In the genomic region with DNA sequence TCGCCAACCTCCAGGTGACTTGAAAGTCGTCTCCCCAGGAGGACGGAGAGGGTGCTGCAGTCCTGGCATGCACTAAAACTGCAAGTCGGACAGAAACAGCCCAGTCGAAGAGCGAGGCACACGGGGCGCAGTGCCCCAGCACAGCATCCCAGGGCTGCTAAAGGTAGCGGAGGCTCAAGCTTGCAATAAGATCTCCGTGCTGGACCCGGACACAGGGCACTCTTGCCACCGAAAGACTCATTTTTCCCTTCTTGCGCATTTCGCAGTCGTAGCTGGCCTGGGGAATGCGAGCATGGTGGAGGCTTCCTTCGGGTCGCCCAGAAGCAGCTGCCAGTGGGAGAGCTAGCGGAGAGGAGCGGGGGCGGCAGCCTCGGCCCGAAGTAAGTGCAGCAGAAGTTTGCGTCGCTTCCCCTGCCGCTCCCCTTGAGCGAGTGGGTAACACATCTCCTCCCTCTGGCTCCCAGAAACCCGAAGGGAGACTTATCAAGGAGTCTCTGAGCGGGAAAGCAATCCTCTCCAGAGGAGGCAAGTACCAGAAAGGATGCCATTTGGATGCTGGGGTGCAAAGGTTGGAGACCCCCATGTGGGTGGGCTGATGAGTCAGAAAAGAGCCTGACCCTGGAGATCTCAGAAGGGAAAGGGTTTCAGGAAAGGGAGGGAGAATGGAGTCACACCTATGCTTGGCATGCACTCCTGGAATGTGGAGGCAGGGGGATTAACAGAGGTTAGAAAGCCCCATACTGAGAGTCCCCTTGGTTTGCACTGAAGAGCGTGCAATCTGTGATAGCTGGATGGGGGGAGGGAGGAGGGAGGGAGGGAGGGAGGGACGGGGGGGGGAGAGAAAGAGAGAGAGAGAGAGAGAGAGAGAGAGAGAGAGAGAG, we compare ENCODE assay signal across 8 mouse cellular contexts. TPM values are rescaled to one million over a fixed set of nuclear protein-coding genes. Genes with fewer than 3 reads are reported as not detected.
DNase-seq lines count a peak whose midpoint lies in the region; ATAC-seq lines count a peak whose summit lies in the region.

No protein-coding gene starts in this region.

- H3K9me3 ChIP-seq in hindbrain, embryonic 16.5 days (ENCODE audit: control insufficient read depth, low read length), result no peaks in the 10 kb centered on the region
- H3K9me3 ChIP-seq in liver, embryonic 16.5 days (replicated peaks; ENCODE audit: control insufficient read depth, low read length), result no peaks in the 10 kb centered on the region

- 1% methylated on average over 31 of the region's 31 CpGs for WGBS in hindbrain, embryonic 16.5 days
- WGBS in liver, embryonic 16.5 days (ENCODE audit: insufficient replicate concordance), result 2% methylated on average over 30 of the region's 31 CpGs

- H3K4me3 ChIP-seq in hindbrain, embryonic 16.5 days (ENCODE audit: low read length), result peak overlapping the region; percentile 70
- H3K4me3 ChIP-seq in liver, embryonic 16.5 days (ENCODE audit: low read depth, low read length), result peak overlapping the region; percentile 15; the same call in 1 of the 2 replicates

- H3K36me3 ChIP-seq in hindbrain, embryonic 16.5 days (ENCODE audit: control insufficient read depth, insufficient read depth, low read length), result no peaks in the 10 kb centered on the region
- no peaks in the 10 kb centered on the region for H3K36me3 ChIP-seq in liver, embryonic 16.5 days (ENCODE audit: control insufficient read depth, insufficient read depth)

- no peak overlapping the region for H3K27ac ChIP-seq in hindbrain, embryonic 16.5 days (ENCODE audit: low read depth, low read length)
- no peak overlapping the region for H3K27ac ChIP-seq in liver, embryonic 16.5 days (ENCODE audit: low read length)

- peaks cover 8% of the 10 kb centered on the region for H3K27me3 ChIP-seq in hindbrain, embryonic 16.5 days (replicated peaks; ENCODE audit: control insufficient read depth, insufficient read depth, low read length)
- peaks cover 19% of the 10 kb centered on the region for H3K27me3 ChIP-seq in liver, embryonic 16.5 days (ENCODE audit: control insufficient read depth, insufficient read depth, low read depth, low read length)

- H3K4me1 ChIP-seq in hindbrain, embryonic 16.5 days (ENCODE audit: control insufficient read depth, insufficient read depth, low read depth, low read length), result peaks cover 2% of the 10 kb centered on the region; the same call in 1 of the 2 replicates
- no peaks in the 10 kb centered on the region for H3K4me1 ChIP-seq in liver, embryonic 16.5 days (ENCODE audit: control insufficient read depth, low read depth, low read length)

- peak overlapping the region; percentile 61 for H3K9ac ChIP-seq in hindbrain, embryonic 16.5 days (ENCODE audit: low read depth, low read length)
- no peak overlapping the region for H3K9ac ChIP-seq in liver, embryonic 16.5 days (ENCODE audit: low read depth, low read length)

- H3K4me2 ChIP-seq in hindbrain, embryonic 16.5 days (ENCODE audit: low read length), result peak overlapping the region; percentile 91
- H3K4me2 ChIP-seq in liver, embryonic 16.5 days (ENCODE audit: low read depth, low read length), result peak overlapping the region; percentile 13; the same call in 1 of the 2 replicates

- peak; percentile 21 for DNase-seq in layer of hippocampus, adult 11-12 months (ENCODE audit: low spot score)
- DNase-seq in layer of hippocampus, postnatal 10 days (ENCODE audit: low spot score in 2 of 2), result no peak
- peak; percentile 41 for DNase-seq in embryo, embryonic 9.5 days (ENCODE audit: extremely low spot score)
- DNase-seq in ovary, postnatal 14 days (ENCODE audit: low spot score), result no peak
- DNase-seq in adrenal gland, postnatal 4 days (ENCODE audit: low spot score in 2 of 2), result no peak

- peak; percentile 19 for ATAC-seq in hindbrain, embryonic 16.5 days
- no peak for ATAC-seq in liver, embryonic 16.5 days (ENCODE audit: low read depth)
- no peak for ATAC-seq in megakaryocyte-erythroid progenitor cell, adult 5-6 weeks (replicated peaks; ENCODE audit: low FRiP score, low TSS enrichment, poor library complexity, severe bottlenecking)

RNA-seq across cellular contexts. Expression of gene Etl4, which starts 0.6 kb away (rescaled TPM):
- 10 to 100 TPM; 59.9 to 60.0 TPM for total RNA-seq in layer of hippocampus, postnatal 10 days (2021)
- polyA plus RNA-seq in hindbrain, embryonic 16.5 days (2015; fragmentation: Nextera tagmentation; extraction: Ambion mirVana), result 5.0 and 6.2 TPM in 2 replicates
- 3.0 and 3.4 TPM in 2 replicates for polyA plus RNA-seq in liver, embryonic 16.5 days (2015; fragmentation: Nextera tagmentation; extraction: Ambion mirVana)
- total RNA-seq in megakaryocyte-erythroid progenitor cell, adult 5-6 weeks (2014; fragmentation: Nextera tagmentation), result not detected in 2 replicates
- not detected in 2 replicates for total RNA-seq in megakaryocyte-erythroid progenitor cell, adult 5-6 weeks (2017)
- total RNA-seq in adrenal gland, postnatal 4 days (2021), result 10 to 100 TPM; 68.7 to 98.4 TPM

Comparison
In these comparisons a context has a peak if more than half of its experiments do, and no peak if none do; other contexts are left out.
1. DNase-seq: peak in layer of hippocampus, adult 11-12 months (single experiment) and embryo, embryonic 9.5 days (single experiment); none in layer of hippocampus, postnatal 10 days (0 of 2), ovary, postnatal 14 days (single experiment) and adrenal gland, postnatal 4 days (0 of 2).
2. RNA of gene Etl4, which starts 0.6 kb away (total RNA-seq): 68.7 to 98.4 TPM in adrenal gland, postnatal 4 days and 59.9 to 60.0 TPM in layer of hippocampus, postnatal 10 days; not detected in megakaryocyte-erythroid progenitor cell, adult 5-6 weeks; every median in the first group is over 10 times any median in the second.